Mouse (Mus musculus): ENCODE measurements around the gene Grb10. TPM values are rescaled to one million over a fixed set of nuclear protein-coding genes. Genes with fewer than 3 reads are reported as not detected.

Gene Grb10
- total RNA-seq, 2 experiments from 2014 or later: 8.4 to 20.5 TPM

- ATAC-seq (replicated peaks; ENCODE audit: poor library complexity, severe bottlenecking): no peak
Measured at GRCm38 (mm10) chr11:12034781-12035180, 3.7 kb downstream of the Grb10 start.

GRCm38 (mm10) chr11:12034371-12034770 is 4.1 kb downstream of the Grb10 start:
- ATAC-seq (replicated peaks; ENCODE audit: poor library complexity, severe bottlenecking): no peak

GRCm38 (mm10) chr11:12032831-12033230 is 5.7 kb downstream of the Grb10 start:
- no peak for ATAC-seq (replicated peaks; ENCODE audit: poor library complexity, severe bottlenecking)

GRCm38 (mm10) chr11:12026638-12027037 is 11.8 kb downstream of the Grb10 start:
- ATAC-seq (replicated peaks; ENCODE audit: poor library complexity, severe bottlenecking): no peak

GRCm38 (mm10) chr11:12025756-12026593 is 12.5 kb downstream of the Grb10 start:
- peak; percentile 96 for ATAC-seq (replicated peaks; ENCODE audit: poor library complexity, severe bottlenecking)

GRCm38 (mm10) chr11:12025392-12025755 is 13.1 kb downstream of the Grb10 start:
- peak; percentile 34 for ATAC-seq (replicated peaks; ENCODE audit: poor library complexity, severe bottlenecking)

- no peak for ATAC-seq (replicated peaks; ENCODE audit: poor library complexity, severe bottlenecking)
Measured at GRCm38 (mm10) chr11:12023051-12023450, 15.4 kb downstream of the Grb10 start.

GRCm38 (mm10) chr11:12019651-12020050 is 18.8 kb downstream of the Grb10 start:
- ATAC-seq (replicated peaks; ENCODE audit: poor library complexity, severe bottlenecking): no peak

- no peak for ATAC-seq (replicated peaks; ENCODE audit: poor library complexity, severe bottlenecking)
Measured at GRCm38 (mm10) chr11:12018604-12019003, 19.9 kb downstream of the Grb10 start.

GRCm38 (mm10) chr11:12010084-12010483 is 28.4 kb downstream of the Grb10 start:
- no peak for ATAC-seq (replicated peaks; ENCODE audit: poor library complexity, severe bottlenecking)

GRCm38 (mm10) chr11:12000293-12000910 is 38.1 kb downstream of the Grb10 start:
- no peak for ATAC-seq (replicated peaks; ENCODE audit: poor library complexity, severe bottlenecking)

GRCm38 (mm10) chr11:11998881-11999280 is 39.6 kb downstream of the Grb10 start:
- no peak for ATAC-seq (replicated peaks; ENCODE audit: poor library complexity, severe bottlenecking)

GRCm38 (mm10) chr11:11997045-11997444 is 41.4 kb downstream of the Grb10 start:
- ATAC-seq (replicated peaks; ENCODE audit: poor library complexity, severe bottlenecking): no peak

- no peak for ATAC-seq (replicated peaks; ENCODE audit: poor library complexity, severe bottlenecking)
Measured at GRCm38 (mm10) chr11:11995371-11995770, 43.1 kb downstream of the Grb10 start.

- no peak for ATAC-seq (replicated peaks; ENCODE audit: poor library complexity, severe bottlenecking)
Measured at GRCm38 (mm10) chr11:11993807-11994206, 44.7 kb downstream of the Grb10 start.

GRCm38 (mm10) chr11:11993183-11993582 is 45.3 kb downstream of the Grb10 start:
- no peak for ATAC-seq (replicated peaks; ENCODE audit: poor library complexity, severe bottlenecking)

GRCm38 (mm10) chr11:11989850-11990249 is 48.6 kb downstream of the Grb10 start:
- ATAC-seq (replicated peaks; ENCODE audit: poor library complexity, severe bottlenecking): no peak

- no peak for ATAC-seq (replicated peaks; ENCODE audit: poor library complexity, severe bottlenecking)
Measured at GRCm38 (mm10) chr11:11987233-11987632, 51.2 kb downstream of the Grb10 start.

GRCm38 (mm10) chr11:11978611-11979197 is 59.8 kb downstream of the Grb10 start:
- no peak for ATAC-seq (replicated peaks; ENCODE audit: poor library complexity, severe bottlenecking)

GRCm38 (mm10) chr11:11974591-11975255 is 63.8 kb downstream of the Grb10 start:
- peak; percentile 66 for ATAC-seq (replicated peaks; ENCODE audit: poor library complexity, severe bottlenecking)

Data from granulocyte monocyte progenitor cell, adult 5-6 weeks (primary cell).